Mouse (Mus musculus) spleen, adult 18-20 months (tissue): Measurements from ENCODE around the gene Kcnmb1.

ENCODE experiments used
- DNase-seq, 2 experiments: peaks; one replicate each; pipeline ENCODE4 v3.0.0; 2022; ENCODE audit warnings: mixed read lengths in 2 of 2

Gene Kcnmb1

DNA sequence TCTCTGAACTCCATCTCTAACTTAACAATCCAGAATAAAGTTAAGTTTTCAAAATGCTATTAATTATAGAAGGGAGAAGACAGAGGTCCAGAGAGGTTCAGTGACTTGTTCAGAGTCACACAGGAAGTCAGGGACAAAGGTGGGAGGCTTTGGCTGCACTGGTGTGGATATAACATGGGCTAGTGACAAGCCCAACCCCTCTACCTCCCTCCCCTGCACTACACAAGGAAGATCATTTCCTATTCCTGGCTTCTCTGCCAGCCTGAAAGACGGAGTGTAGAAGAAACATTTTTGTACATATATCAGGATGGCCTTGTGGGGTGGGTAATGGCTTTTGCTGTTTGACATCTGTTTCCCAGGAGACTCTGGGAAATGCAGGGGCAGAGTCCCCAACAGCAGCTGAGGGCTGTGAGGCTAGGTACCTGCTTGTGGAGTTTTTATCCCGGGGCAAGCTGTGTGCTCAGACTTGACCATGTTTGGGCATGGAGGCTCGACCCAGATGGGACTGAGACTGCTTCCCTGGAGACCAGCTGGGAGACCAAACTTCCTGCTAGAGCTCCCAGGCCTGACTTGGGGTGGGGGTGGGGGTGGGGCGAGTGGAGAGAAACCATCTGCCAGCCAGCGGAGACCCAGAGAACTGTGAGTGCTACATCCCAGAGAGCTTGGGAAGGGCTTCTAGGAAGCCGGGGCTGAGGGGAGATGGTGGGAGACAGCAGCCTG lies at the start of gene Kcnmb1:
TSS of gene Kcnmb1 (plus strand) at position 326 of the 720 bp plus-strand sequence.
- DNase-seq, result no peak

DNA sequence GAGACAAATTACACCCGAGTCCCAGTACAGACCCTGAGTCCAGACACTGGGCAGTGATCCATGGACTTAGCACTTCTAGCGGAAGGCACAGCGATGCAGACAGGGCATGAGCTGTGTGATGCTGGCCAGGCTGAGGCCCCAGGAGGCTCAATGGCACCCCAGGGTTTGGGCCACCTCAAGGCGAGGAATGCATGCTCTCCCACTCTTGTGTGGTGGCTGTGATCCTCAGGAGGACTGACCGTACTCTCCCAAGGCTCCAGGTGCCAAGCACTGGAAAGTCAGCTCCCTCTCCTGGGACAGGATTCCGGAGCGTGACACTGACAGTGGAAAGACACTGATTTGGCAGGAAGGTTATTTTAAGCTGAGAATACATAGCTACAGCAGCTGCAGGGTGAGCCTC lies 49.8 kb upstream of the Kcnmb1 start:
- no peak for DNase-seq

DNA sequence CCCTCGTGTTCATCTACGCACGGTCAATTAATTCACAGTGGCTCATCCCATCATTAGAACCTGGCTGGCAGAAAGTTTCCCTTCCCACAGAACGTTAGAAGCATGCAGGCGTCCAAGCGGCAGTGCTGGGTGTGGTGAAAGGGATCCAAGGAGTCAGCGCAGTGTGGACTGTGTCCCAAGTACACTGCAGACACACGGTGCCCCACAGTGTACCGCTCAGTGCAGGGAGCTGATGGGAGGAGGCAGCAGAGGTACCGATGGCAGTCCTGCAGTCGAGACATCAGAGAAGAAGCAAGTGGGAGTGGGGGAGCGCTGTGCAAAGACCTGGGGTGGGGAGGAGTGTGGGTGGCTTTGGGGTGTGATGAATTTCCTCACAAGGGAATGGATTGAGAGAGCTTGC lies 48.6 kb upstream of the Kcnmb1 start:
- no peak for DNase-seq

DNA sequence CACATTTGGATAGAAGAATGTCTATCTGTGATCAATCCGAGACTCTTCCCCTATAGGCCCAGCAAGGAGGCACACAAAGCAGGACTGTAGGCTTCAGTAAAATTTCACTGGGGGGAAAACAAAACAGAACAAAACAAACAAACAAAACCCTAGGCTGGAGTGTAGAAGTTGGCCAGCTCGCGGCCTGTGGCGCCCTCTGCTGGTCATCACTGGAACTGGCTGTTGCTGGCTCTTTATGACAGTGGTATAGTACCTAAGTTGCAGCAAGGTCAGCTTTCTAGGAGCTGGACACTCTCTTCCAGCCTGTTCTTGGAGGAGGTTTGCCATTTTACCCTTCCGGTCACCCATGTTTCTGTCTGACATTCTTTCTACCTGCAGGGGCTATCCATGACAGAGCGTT lies 45.2 kb upstream of the Kcnmb1 start:
- DNase-seq, result peak in 1 of 2 experiments; percentile 60

DNA sequence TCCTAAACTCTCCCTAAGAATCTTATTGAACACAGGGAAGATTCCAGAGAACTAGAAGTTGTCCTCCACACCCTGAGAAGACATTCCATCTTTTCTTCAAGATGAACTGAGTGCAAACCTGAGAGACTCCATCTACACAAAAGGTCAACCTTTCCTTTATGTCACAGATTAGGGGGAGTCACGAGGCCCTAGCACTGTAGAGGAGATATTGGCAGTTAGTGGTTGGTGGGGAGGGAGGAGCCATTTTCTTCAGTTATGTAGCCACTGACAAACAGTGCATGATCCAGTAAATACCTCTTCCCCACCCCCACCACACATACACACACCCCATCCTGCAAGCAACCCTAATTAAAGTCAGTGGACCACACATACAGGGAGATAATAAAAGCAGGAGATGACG lies 44.4 kb upstream of the Kcnmb1 start:
- DNase-seq, result no peak

DNA sequence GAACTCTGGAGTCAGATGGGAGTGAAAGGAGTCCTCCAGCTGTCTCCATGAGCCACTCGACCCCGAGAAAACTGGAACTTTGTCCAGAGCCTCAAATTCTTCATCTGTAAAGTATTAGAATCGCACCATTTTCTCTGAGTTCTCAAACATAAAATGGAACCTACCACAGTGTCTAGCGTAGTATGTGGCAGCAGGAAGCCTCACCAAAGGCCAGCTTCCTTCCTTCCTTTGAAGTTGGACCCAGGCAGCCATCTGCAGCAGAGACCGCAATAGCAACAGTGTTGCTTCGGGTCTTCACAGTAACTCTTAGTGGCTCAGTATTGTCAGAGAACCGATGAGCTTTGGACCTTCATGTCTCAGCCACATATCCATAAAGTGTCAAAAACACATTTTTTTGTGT lies 43.0 kb upstream of the Kcnmb1 start:
- no peak for DNase-seq

DNA sequence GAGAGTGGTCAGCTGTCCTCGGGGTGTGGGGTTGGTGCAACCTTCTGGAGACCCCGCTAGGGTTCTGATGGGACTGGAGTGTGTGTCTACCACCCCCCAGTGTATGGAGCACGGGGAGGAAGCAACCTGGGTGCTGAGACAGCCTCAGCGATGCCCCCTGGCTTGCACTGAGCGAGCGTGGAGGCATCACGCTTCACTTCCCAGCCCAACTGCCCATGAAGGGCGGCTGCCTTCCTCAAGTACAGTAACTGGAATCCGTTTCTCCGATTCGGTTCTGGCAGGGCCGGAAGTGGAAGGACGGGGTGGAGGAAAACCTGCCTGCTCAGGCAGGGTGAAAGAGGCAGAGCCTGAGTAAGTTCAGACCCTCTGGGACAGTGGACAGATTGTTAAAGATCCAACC lies 41.4 kb upstream of the Kcnmb1 start:
- no peak for DNase-seq

DNA sequence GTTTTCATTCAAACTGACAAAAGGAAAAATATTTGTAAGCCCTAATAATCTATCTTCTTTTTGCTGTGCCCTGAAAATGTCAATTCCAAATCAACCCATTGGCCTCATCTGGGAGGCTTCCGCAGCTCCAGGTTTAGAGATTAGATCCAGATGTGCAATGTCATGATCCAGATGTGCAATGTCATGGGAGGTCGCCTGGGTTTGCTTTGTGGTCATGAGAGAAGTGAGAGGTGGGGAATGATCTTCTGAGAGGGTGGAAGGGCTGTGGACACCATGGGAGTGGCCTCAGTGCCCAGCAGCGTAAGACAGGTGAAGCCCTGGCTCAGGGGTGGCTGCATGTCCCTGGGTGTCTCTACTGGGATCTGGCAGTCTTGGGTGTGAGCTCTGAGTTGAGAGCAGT lies 39.8 kb upstream of the Kcnmb1 start:
- no peak for DNase-seq

DNA sequence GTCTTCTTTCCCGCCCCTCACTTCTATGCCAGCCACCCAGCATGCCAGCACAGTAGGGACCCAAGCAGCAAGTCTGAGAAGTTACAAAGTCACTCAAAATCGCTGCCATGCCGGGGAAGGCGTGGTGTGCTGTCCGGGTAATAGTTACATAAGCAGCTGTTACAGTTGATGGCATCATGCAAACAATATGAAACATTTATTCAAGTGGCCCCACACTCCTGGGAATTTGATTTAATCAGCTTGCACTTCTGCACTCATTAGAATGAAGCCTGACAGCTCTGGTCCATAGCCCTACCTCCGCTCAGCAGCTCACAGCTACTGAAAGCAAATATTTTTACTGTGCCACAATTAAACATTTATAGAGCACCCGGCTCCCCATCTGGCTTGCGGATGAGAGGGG lies 37.0 kb upstream of the Kcnmb1 start:
- DNase-seq, result no peak

DNA sequence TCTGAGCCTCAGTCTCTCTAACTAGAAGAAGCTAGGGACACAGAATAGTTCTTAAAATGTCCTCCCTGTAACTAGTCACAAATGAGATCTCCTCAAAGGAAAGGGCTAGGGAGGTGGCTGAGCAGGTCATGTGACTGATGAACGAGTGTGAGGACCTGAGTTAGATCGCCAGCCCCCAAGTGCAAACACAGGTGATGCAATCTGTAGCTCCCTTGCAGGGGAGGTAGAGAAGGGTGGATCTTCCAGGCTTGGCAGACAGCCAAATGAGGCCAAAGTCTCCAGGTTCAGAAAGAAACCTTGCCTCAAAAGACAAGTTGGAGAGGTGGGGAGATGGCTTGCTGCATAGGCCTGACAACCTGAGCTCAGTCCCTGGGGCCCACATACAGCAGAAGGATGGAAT lies 36.3 kb upstream of the Kcnmb1 start:
- no peak for DNase-seq

DNA sequence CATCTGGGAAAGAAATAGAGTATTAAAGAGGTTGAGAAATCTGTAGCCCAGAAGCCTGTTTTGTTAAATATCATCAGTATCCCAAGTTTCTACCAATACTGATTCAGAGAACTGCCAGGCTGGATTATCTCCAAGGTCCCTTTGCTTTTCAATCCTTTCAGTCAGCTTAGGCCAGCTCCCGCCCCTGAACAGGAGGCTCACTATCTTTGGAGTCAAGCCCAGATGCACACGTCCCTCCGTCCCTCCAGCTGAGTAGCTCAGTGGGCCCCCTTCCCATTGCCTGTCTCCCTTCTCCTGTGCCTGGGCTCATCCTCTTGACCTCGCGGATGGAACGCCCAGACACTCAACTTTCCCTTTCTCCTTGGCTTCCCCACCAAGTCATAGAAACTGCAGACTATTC lies 35.5 kb upstream of the Kcnmb1 start:
- no peak for DNase-seq

DNA sequence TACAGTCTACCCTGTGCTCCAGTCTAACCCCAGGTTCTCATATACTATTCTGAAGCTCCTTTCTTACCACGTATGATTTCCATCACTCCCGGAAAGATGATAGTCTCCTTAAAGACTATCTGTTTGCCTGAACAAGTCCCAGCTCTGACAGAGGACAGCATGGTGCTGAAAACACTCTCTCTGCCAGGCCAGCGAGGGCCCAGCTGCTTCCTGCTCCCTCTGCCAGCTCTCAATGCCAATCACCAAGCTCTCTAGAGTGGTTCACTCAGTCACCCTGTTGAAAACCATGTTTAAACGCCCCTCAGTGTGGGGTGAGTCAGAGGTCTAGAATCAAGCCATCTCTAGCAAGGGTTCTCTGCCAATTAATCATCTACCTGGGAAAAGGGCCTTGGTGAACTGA lies 35.0 kb upstream of the Kcnmb1 start:
- no peak for DNase-seq

DNA sequence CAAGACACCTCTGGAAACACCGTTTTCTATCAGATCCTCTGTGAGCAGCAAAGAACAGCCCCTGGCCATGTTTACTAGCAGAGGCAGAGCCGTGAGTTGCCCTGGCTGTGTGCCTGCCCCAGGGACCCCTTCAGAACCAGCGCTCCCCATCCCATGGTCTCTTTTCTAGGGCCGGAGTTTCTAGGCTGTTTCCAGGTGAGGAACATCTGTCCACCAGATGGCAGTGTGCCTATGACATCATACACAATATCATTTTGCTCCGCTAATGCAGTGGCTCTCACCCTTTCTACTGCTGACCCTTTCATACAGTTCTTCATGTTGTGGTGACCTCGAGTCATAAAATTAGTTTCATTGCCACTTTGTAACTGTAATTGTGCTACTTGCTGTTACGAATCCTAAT lies 34.2 kb upstream of the Kcnmb1 start:
- DNase-seq, result peak in 1 of 2 experiments; percentile 27

DNA sequence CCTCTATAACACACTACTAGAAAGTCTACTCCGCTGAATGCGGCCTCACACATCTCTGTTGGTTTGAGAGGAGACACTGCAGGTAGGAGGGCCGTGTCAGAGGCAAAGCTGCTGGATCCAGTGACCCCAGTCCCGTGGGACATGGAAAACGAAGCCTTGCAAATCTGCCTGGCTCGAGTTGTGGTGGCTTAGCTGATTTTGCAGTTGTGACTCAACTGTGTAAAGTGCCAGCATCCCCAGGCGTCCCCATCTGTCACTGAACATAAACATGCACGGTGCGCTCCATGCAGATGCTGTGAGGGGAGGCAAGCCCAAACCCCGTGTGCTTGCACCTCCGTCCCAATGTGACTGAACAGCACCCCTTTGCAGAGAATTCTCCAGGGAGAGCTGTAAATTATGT lies 33.4 kb upstream of the Kcnmb1 start:
- DNase-seq, result no peak

DNA sequence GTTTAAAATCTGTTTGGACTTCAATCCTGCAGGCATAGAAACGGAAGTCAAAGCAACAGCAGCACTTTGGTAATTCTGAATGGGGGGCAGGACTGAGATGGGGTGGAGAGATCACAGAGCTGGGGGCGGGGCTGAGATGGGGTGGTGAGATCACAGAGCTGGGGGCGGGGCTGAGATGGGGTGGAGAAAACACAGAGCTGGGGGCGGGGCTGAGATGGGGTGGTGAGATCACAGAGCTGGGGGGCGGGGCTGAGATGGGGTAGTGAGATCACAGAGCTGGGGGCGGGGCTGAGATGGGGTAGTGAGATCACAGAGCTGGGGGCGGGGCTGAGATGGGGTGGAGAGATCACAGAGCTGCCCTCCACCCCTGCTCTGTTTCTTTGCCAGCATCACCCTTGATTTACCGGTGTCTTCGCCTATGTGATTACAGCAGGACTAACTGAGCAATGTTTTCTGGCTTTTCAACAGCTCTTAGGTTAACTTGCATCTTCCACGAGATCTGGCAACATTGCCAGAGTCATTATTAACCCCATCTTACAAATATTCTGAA lies 30.9 kb upstream of the Kcnmb1 start:
- DNase-seq, result peak; percentile 58 to 62

DNA sequence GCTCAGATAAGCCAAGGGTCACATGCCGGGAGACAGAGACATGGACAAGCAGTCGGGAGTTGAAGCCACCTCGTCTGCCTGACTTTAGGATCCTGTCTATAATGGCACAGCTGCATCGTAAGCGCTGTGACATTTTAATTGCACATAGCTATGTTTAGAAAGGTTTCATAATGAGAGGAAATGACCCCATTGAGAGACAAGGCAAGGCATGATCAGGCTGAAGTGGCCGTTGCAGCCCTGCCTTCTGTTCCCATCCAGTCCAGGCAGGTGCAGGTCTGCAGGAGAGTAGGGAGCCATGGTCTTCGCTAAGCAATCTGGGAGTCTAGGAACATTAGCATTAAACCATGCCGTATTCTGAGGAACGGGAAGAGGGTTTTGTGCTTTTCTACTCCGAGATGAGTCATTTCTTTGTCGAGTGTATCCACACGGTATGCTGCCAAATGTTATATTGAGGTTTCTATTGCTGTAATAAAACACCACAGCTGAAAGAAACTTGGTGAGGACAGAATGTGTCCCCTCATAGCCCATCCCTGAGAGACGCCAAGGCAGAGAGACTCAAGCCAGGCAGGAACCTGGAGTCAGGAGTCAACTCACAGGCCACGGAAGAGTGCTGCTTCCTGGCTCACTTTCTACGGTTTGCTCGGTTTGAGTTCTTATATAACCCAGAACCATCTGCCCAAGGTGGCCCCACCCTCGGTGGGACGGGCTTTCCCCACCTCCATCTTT lies 30.3 kb upstream of the Kcnmb1 start:
- DNase-seq, result no peak

DNA sequence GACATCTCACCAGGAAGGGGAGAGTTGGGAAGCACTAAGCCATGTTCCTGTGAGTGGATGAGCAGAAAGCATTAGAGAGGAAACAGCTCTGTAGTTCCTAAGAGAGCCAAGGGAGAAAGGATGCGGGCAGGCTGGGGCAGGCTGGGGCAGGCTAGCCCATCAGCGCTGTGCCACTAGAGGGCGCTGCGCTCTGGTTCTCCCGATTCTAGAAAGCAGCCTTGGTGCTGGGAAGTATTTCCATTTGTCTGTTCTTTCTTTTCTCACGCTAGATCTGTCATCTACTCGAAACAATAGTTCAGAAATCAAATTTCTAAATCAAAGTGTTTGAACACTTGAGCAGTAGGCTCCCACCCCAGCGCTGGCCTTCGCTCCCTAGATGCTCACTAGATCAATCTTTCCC lies 28.5 kb upstream of the Kcnmb1 start:
- DNase-seq, result no peak

DNA sequence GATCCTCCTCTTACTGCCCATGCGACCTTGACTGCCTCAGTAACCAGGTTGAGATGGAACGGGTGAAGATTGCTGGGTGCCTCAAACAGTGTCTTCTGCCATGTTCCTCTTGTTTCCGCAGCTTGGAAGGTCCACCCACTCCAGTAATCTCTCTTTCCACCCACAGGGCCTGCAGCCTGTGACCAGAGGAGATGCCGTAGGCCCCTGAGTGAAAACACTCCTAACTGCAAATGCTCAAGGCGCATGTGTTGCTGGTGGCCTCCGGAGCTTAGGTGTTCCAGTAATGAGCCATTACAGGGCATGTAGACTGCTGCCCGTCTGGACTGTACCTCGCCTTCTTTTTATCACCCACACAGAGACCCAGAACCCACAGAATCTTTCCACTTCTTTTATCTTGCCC lies 25.2 kb upstream of the Kcnmb1 start:
- no peak for DNase-seq

DNA sequence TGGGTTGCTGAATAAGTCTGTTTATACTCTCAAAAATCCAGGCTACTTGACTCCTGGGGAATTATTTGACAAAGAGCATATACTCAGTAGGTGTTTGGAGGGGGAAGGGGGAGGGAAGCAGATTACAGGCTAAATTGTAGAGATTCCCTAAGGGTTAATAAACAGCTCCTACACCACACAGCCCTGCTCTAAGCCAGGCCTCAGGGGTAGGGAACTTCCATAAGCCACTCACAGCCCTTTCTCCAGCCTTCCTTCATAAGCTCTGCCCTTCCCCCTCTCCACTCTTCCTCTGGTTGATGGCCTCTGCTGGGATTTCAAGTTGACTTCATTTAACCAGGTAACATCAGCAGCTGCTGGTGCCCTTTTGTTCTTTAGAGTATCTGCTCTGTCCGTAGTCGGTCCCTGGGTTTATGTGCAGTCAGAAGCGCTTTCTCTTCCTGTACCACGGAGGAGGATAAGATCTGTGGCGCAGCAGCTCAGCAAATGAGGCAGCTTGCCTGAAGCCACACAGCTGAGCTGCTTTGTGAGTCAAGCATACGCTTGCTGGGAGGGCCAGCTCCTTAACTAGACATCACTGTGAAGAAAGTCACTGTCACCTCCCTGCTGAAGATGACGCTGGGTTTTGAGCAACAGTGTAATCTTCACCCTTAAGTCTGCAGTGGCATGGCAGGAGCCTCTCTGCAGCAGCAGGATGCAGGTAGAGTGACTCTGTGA lies 24.1 kb upstream of the Kcnmb1 start:
- peak in 1 of 2 experiments; percentile 22 for DNase-seq

DNA sequence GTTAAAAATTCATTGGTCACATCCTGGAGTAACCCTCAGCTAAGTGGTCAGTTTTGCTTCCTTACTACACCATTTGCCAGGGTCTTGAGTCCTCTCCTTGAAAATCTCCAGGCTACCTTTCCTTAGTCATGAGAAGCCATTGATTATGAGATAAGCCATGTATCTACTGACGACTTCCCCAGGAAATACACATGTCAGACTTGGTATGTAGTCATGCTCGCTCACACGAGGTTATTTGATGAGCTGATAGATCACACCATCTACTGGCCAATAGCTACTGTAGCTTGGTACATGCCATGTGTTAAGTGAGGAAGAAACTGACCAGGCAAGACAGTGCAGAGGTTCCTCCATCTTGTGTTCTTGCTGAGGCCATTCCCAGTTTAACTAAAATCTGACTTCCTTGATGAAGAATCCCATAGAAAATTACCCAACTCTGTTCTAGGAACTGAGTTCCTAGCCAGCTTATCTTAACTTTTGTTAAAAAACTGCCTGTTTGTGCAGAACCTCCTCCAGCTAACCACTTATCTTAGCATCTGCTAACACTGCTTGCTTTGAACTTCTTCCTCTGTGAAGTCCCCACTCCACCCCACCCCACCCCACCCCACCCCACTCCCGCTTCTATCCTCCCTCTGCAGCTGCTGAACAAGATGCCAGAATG lies 23.2 kb upstream of the Kcnmb1 start:
- DNase-seq, result no peak

DNA sequence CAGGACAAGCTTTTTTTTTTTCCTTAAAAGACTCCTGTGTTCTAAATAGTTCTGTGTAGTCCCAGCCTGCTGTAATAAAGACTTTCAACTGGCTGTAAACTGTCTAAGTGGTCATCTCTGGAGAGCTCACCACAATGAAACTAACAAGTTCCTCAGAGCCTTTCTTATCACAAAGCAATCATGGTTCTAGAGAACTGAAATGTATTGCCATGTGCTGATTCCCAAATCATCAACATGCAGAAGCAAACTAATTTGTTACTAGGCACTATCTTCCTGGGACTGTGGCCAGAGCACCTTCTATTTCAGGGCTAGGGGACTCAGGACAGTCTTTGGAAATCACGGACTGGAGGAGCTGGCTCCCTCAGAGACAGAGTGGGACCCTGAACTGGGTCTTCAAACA lies 19.2 kb upstream of the Kcnmb1 start:
- no peak for DNase-seq

DNA sequence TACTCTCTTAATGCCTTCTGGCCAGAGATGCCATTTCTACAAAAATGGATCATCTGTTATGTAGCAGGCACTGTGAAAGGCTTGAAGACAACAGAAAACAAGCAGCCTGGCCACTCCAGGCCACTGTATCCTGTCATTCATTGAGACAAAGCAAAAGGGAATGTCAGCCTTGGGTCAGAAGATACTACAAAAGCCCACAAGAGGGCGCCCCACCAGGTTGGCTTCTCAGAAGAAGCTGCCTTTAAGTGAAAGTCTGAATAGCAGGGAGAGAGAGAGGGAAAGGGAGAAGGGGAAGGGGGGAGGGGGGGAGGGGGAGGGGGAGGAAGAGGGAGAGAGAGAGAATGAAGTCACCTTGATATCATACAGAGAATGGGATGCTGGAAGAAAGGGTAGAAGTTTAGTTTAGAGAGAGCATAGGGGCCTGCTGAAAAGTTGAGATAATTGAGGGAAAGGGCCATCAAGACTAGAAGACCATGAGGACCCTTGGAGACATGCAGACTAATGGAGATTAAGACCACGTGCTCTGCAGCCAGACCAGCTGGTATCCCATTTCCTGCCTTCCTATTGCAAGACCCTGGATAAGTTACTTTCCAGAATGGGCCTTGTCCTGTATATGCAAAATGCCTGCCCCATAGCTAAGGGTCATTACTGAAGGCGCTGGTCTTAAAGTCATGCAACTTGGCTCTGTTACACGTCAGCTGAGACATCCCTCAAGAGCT lies 18.6 kb upstream of the Kcnmb1 start:
- peak in 1 of 2 experiments; percentile 41 for DNase-seq
